Mouse (Mus musculus): ENCODE measurements around the gene Kxd1. TPM values are rescaled to one million over a fixed set of nuclear protein-coding genes. Genes with fewer than 3 reads are reported as not detected.
A peak's percentile ranks its signal among the peaks of the same experiment; 100 is the strongest.

Gene Kxd1
- polyA plus RNA-seq, 1 experiment from 2014 or later: 49.3 TPM

DNA sequence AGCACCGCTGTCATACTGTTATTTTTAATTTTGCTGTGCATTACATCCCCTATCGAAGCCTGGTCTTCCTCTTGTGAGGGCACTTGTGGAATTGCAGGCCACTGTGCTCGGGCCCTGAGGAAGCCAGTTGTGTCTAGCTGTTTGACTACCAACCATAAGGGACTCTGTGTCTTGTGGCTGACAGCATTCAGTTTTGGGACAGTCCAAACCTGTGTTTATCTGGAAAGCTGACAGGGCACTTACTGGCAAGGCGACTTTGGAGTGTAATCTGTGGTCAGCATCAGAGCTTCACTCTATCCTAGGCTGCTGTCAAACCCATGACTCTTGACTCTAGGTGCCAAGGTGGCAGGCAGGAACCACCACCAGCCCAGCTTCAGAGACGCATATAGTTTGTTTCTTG lies 13.3 kb upstream of the Kxd1 start:
- Histone ChIP-seq H3K9me3 (no peaks in the 10 kb centered on the region), H3K27ac (no peak overlapping the region), H3K9ac (peak overlapping the region; percentile 79; the same call in 1 of the 2 replicates), H3K4me2 (replicated peaks) (peak overlapping the region; percentile 95), H3K27me3 (no peaks in the 10 kb centered on the region), H3K36me3 (peaks cover 23% of the 10 kb centered on the region), H3K4me3 (peak overlapping the region; percentile 63), H3K4me1 (peaks cover 27% of the 10 kb centered on the region)
- no peak for ATAC-seq (ENCODE audit: low FRiP score, low read depth)
- WGBS: 82% methylated on average over 5 of the region's 5 CpGs

DNA sequence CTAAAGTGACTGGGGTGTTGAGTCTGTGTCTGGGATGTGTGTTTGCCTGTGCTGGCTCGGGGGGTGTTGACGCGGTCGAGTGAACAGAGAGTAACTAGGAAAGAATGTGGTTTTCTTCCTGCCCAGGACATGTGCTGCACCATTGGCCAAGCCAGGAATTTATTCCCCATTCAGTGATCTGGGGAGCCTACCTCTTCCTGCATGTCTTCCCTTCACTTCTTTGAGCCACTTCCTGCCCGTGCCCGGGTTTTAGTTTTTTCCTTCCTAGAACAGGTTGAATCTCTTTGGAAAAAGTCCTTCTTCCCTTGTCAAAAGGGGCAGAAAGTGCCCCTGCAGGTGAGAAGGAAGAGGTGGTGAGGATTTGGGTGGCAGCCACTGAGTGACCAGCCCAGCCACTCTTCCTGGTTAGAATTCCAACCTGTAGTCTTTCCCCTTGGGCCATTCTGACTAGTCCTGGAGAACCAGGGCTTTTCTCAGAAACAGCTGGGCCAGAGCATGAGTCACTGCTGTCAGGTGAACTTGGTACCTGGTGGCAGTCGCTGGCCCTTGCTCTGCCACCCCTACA lies 12.8 kb upstream of the Kxd1 start:
- ATAC-seq (ENCODE audit: low FRiP score, low read depth): no peak
- peak overlapping the region; percentile 63 for H3K4me3 ChIP-seq
- H3K36me3 ChIP-seq: peaks cover 27% of the 10 kb centered on the region
- no peak overlapping the region for H3K27ac ChIP-seq
- peak overlapping the region; percentile 79 for H3K9ac ChIP-seq
- 54% methylated on average over 7 of the region's 7 CpGs for WGBS
- no peaks in the 10 kb centered on the region for H3K9me3 ChIP-seq
- peak overlapping the region; percentile 95 for H3K4me2 ChIP-seq (replicated peaks)
- H3K27me3 ChIP-seq: no peaks in the 10 kb centered on the region
- H3K4me1 ChIP-seq: peaks cover 27% of the 10 kb centered on the region

DNA sequence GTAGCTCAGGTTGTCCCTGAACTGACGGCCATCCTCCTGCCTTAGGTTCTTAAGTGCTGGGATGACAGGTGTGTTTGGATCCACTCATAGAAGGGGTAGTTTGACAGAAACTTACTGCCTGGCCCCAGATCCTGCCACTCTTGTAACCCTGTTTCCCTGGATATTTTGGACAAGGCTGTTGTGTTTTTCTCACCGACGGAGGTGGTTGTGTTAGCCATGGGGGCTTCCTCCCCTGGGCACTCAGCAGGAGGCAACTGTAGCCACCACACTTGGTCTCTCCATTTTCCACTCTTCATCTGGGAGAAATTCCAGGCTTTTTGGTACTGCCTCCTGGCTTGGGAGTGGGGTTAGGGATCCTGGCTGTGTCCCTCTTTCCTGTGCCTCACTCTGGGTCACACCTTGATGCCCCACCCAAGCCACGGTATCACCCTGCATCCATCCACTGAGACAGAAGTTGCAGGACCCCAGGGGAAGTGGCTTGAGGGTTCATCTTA lies 12.3 kb upstream of the Kxd1 start:
- peaks cover 27% of the 10 kb centered on the region for H3K4me1 ChIP-seq
- no peaks in the 10 kb centered on the region for H3K9me3 ChIP-seq
- peak overlapping the region; percentile 89 for H3K27ac ChIP-seq
- peak overlapping the region; percentile 95 for H3K4me2 ChIP-seq (replicated peaks)
- H3K4me3 ChIP-seq: peak overlapping the region; percentile 63
- H3K9ac ChIP-seq: peak overlapping the region; percentile 79
- ATAC-seq (ENCODE audit: low FRiP score, low read depth): no peak
- peaks cover 32% of the 10 kb centered on the region for H3K36me3 ChIP-seq
- no peaks in the 10 kb centered on the region for H3K27me3 ChIP-seq
- 8% methylated on average over 4 of the region's 4 CpGs for WGBS

DNA sequence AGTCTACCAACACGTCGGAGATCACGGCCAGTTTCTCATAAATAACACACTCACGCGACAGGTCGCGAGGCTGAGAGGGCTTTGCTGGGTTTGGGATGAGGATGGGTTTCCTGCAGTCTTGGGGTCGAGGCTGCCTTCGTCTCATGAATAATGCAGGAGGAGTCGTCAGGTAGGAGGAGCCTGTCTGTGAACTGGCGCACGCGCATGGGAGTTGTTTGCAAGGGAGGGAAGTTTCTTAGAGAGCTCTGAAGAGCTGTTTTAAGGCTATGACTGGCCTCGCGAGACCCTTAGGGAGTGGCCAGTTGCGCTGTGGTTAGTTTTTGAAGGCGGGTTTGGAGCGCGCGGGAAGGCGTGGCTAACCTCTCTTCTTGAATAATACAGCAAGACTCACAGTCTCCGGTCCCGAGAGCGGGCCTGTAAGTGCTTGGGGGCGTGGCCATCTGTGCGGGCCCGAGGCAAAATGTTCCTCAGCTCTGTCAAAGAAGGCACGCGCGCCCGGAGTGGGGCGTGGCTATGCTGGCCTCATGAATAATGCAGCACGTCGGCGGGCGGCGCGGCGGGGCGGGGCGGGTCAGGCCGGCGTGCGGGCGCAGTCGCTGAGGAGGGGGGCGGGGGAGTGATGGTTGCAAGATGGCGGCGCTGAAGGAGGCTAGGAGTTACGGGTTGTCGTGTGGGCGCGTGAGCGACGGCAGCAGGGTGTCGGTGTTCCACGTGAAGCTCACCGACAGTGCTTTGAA lies 11.5 kb upstream of the Kxd1 start, which contains the start of gene Ell:
Ell (plus strand) TSS at position 381 of the 737 bp plus-strand sequence.
- peak within 1 kb of the TSS; percentile 79 for H3K9ac ChIP-seq
- peak within 1 kb of the TSS; percentile 95 for H3K4me2 ChIP-seq (replicated peaks)

DNA sequence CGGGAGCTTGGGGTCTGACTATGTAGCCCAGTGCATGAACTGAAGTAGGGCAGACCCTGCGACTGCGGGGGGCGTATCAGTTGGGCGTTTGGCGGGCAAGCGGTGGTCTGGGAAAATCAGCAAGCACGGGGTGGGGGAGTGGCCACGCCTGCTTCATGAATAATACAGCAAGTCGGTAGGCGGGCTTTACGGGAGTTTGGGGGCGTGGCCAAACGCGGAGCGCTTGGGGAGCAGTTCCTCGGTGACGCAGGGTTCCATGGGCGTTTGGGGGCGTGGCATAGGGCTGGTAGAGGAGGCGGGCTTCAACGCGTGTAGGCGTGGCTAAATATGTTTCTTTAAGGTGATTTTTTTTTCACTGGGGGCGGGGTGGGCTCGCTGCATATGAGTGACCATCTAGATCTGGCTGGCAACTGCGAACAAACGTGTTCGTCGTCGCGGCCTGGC lies 10.9 kb upstream of the Kxd1 start:
- Histone ChIP-seq H3K27ac (peak overlapping the region; percentile 89), H3K4me1 (peaks cover 27% of the 10 kb centered on the region), H3K4me3 (peak overlapping the region; percentile 63), H3K9me3 (no peaks in the 10 kb centered on the region), H3K27me3 (no peaks in the 10 kb centered on the region), H3K36me3 (peaks cover 40% of the 10 kb centered on the region), H3K9ac (peak overlapping the region; percentile 79), H3K4me2 (replicated peaks) (peak overlapping the region; percentile 95)
- WGBS: under 1% methylated on average over 32 of the region's 32 CpGs
- peak; percentile 76 for ATAC-seq (ENCODE audit: low FRiP score, low read depth)

More for the DNA sequence above, 11.5 kb upstream of the Kxd1 start, which contains the start of gene Ell:
- H3K27ac ChIP-seq: peak within 1 kb of the TSS; percentile 89
- peaks cover 34% of the 10 kb centered on the region for H3K36me3 ChIP-seq
- peaks cover 27% of the 10 kb centered on the region for H3K4me1 ChIP-seq
- H3K4me3 ChIP-seq: peak within 1 kb of the TSS; percentile 63
- WGBS: under 1% methylated on average over 57 of the region's 58 CpGs
- ATAC-seq (ENCODE audit: low FRiP score, low read depth): peak; percentile 92
- H3K27me3 ChIP-seq: no peaks in the 10 kb centered on the region
- no peaks in the 10 kb centered on the region for H3K9me3 ChIP-seq

DNA sequence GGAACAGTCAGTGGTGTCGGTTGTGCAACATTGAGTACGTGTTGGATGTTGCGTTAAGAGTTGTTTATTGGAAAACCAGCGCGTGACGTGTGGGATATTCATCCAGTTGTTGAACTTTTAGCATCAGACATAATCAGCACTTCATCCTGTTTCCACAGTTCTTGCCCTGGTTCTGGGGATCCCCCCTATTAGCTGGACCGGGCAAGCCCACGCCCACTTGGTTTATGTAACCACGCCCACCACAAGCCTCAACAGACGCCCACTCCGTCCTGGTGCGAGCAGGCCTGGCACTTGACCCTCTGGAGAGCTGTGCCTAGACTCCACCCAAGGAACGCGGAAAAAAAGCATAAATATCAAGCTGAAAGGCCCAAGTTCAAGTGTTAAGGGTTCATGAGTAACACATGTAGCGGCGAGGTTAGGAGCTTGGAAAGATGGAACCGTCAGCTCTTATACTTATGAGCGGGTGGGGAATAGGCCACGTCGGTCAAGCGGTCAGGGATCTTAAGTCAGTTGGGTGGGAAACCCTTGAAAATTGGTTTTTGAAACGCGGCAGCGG lies 10.3 kb upstream of the Kxd1 start:
- peak overlapping the region; percentile 64 for H3K9ac ChIP-seq

DNA sequence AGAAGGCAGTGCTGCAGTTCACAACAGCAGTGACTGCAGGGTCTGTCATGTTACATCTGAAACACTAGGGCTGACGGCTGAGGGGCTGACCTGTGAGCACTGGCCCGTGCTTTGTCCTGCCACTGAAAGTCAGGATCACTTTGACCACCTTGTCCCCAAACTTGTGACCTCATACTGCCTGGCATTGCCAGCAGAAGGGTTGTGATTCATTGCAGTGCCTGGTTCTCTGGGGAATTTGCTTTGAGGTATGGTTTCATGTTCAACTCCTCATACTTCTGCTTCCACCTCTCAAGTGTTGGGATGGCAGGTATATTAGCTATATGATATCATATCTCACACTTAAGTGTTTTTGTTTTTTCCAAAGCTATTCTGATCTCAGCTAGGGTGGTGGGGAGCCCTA lies 7.9 kb upstream of the Kxd1 start:
- no peak overlapping the region for H3K27ac ChIP-seq
- H3K4me2 ChIP-seq (replicated peaks): no peak overlapping the region
- H3K4me1 ChIP-seq: peaks cover 14% of the 10 kb centered on the region
- H3K4me3 ChIP-seq: no peak overlapping the region
- H3K9ac ChIP-seq: no peak overlapping the region
- no peaks in the 10 kb centered on the region for H3K27me3 ChIP-seq
- H3K36me3 ChIP-seq: peaks cover 69% of the 10 kb centered on the region
- 85% methylated on average over 2 of the region's 2 CpGs for WGBS
- no peaks in the 10 kb centered on the region for H3K9me3 ChIP-seq
- no peak for ATAC-seq (ENCODE audit: low FRiP score, low read depth)

More for the DNA sequence above, 10.3 kb upstream of the Kxd1 start:
- H3K4me1 ChIP-seq: peaks cover 27% of the 10 kb centered on the region
- H3K27me3 ChIP-seq: no peaks in the 10 kb centered on the region
- H3K27ac ChIP-seq: peak overlapping the region; percentile 89
- 12% methylated on average over 24 of the region's 24 CpGs for WGBS
- H3K4me2 ChIP-seq (replicated peaks): peak overlapping the region; percentile 95
- no peaks in the 10 kb centered on the region for H3K9me3 ChIP-seq
- H3K4me3 ChIP-seq: peak overlapping the region; percentile 63
- H3K36me3 ChIP-seq: peaks cover 45% of the 10 kb centered on the region
- no peak for ATAC-seq (ENCODE audit: low FRiP score, low read depth)

DNA sequence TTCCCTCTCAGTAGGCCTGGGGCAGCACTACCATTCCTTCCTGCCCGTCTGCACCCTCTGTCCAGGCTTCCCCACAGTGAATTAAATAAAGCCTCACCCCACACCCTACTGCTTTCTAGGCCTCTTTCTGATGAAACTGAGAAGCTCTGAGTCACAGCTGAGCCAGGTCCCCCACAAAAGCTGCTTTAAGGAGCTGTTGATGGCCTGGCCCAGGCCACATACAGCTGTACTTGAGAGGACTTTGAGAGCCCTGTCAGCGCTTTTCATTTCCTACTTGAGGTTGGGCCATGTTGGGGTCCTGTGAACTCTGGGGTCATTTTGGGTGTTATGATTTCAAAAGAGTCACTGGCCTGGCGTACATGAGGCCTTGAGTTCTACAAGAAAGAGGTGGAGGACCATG lies 7.5 kb upstream of the Kxd1 start:
- ATAC-seq (ENCODE audit: low FRiP score, low read depth): no peak
- H3K4me1 ChIP-seq: peaks cover 10% of the 10 kb centered on the region
- H3K27ac ChIP-seq: no peak overlapping the region
- H3K9ac ChIP-seq: no peak overlapping the region
- H3K9me3 ChIP-seq: no peaks in the 10 kb centered on the region
- H3K27me3 ChIP-seq: no peaks in the 10 kb centered on the region
- peaks cover 73% of the 10 kb centered on the region for H3K36me3 ChIP-seq
- no peak overlapping the region for H3K4me2 ChIP-seq (replicated peaks)
- 94% methylated on average over 3 of the region's 3 CpGs for WGBS
- no peak overlapping the region for H3K4me3 ChIP-seq

DNA sequence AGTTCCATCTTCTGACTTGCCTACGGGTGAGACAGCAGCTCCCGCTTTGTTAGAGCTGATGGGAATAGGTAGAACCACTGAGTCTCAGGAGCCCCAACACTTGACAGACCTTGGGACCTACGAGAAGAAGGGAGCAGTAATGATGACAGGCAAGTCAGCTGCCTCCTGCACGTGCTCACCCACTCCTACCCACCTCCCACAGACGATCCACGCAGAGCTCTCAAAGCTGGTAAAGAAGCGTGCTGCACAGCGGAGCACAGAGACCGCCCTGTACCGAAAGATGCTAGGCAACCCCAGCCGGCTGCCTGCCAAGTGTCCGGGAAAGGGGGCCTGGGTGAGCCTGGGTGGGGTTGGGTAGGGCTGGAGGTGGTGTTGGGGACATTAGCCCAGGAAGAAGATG lies 6.5 kb upstream of the Kxd1 start:
- Histone ChIP-seq H3K36me3 (peaks cover 83% of the 10 kb centered on the region), H3K27ac (no peak overlapping the region), H3K4me1 (peaks cover 9% of the 10 kb centered on the region), H3K9me3 (no peaks in the 10 kb centered on the region), H3K4me3 (no peak overlapping the region), H3K9ac (no peak overlapping the region), H3K4me2 (replicated peaks) (no peak overlapping the region), H3K27me3 (no peaks in the 10 kb centered on the region)
- no peak for ATAC-seq (ENCODE audit: low FRiP score, low read depth)
- 93% methylated on average over 12 of the region's 12 CpGs for WGBS

DNA sequence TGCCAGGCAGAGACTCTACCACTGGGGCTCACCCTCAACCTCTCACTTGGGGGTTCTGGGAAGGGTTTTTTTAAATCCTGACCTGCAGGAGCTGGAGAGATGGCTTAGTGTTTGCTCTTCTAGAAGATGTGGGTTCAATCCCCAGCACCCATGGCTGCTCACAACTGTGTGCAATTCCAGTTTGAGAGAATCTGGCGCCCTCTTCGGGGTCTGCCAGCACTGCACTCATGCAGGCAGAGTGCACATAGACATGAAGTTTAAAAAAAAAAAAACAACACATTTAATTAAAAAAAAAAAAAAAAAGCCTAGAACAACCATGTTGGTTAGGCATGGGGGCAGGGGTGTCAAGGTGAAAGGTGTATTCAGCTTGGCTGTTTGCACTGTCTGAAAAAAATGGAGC lies 2.6 kb upstream of the Kxd1 start:
- H3K27me3 ChIP-seq: no peaks in the 10 kb centered on the region
- WGBS: 87% methylated on average over 2 of the region's 2 CpGs
- H3K4me1 ChIP-seq: peaks cover 24% of the 10 kb centered on the region
- 0 out of 2 replicates have a peak overlapping the region, but pooled peaks have one; percentile 8 for H3K9ac ChIP-seq
- H3K4me2 ChIP-seq (replicated peaks): no peak overlapping the region
- peaks cover 61% of the 10 kb centered on the region for H3K36me3 ChIP-seq
- no peak for ATAC-seq (ENCODE audit: low FRiP score, low read depth)
- H3K4me3 ChIP-seq: no peak overlapping the region
- no peak overlapping the region for H3K27ac ChIP-seq
- no peaks in the 10 kb centered on the region for H3K9me3 ChIP-seq

DNA sequence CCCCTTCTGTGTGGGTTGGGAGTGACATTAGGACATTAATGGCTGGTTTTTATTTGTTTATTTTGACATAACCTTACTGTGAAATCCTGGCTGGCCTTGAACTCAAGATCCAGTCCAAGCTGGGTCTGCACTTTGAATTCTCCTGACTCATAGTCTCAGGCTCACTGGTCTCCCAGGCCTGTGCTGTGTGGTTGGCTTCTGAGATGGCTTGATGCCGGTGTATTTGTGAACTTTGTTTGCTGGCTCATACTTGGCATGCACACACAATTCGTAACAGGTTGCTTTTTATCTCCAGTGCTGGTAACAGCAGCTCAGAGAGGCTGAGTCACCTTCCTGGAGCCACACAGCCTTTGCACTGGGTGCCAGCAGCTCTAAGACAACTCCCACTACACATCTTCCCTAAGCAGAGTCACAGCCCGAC lies 2.0 kb upstream of the Kxd1 start:
- H3K27ac ChIP-seq: no peak overlapping the region
- no peaks in the 10 kb centered on the region for H3K9me3 ChIP-seq
- no peaks in the 10 kb centered on the region for H3K27me3 ChIP-seq
- no peak overlapping the region for H3K4me3 ChIP-seq
- peaks cover 24% of the 10 kb centered on the region for H3K4me1 ChIP-seq
- peaks cover 55% of the 10 kb centered on the region for H3K36me3 ChIP-seq
- WGBS: 96% methylated on average over 3 of the region's 3 CpGs
- no peak overlapping the region for H3K4me2 ChIP-seq (replicated peaks)
- no peak for ATAC-seq (ENCODE audit: low FRiP score, low read depth)
- no peak overlapping the region for H3K9ac ChIP-seq

DNA sequence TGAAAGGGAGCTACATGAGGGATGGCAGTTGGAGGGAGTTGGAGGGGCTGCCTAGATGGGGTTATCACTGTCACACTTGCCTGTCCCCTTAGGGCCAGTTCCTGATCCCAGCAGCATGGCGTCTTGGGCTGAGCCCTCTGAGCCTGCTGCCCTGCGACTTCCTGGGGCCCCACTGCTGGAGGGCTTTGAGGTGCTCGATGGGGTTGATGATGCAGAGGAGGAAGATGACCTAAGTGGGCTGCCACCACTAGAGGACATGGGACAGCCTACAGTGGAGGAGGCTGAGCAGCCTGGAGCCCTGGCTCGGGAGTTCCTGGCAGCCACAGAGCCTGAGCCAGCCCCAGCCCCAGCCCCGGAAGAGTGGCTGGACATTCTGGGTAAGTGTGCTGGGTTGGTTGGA lies 1.5 kb upstream of the Kxd1 start:
- no peak for ATAC-seq (ENCODE audit: low FRiP score, low read depth)
- H3K4me3 ChIP-seq: no peak overlapping the region
- H3K4me1 ChIP-seq: peaks cover 24% of the 10 kb centered on the region
- no peaks in the 10 kb centered on the region for H3K9me3 ChIP-seq
- H3K36me3 ChIP-seq: peaks cover 51% of the 10 kb centered on the region
- 0 out of 2 replicates have a peak overlapping the region, but pooled peaks have one; percentile 15 for H3K9ac ChIP-seq
- H3K27ac ChIP-seq: no peak overlapping the region
- H3K4me2 ChIP-seq (replicated peaks): no peak overlapping the region; the same call in 1 of the 2 replicates
- 79% methylated on average over 5 of the region's 5 CpGs for WGBS
- H3K27me3 ChIP-seq: no peaks in the 10 kb centered on the region
